Mouse (Mus musculus): ENCODE measurements around the gene Swt1.

DNA sequence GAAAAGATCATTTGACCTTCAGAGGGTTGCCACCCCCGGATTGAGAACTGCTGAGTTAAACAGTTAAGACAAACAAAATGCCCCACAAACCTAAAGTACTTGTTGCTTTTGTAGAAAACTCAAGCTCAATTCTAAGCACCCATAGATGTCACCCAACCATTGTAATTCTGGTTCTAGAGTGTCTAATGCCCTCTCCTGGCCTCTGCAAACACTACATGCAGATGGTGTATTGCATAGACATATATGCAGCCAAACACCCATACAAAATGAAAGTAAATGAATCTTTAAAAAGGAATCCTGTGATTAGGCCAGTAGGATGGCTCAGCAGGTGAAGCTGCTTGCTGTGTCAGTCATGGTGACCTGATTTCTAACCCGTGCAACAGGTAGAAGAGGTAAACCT, 75.3 kb downstream of the Swt1 start:
- TF ChIP-seq CTCF (IDR thresholded peaks at IDR 0.05; ENCODE audit: control insufficient read depth, insufficient read depth, insufficient read length) (no peak), MAX (IDR thresholded peaks at IDR 0.05) (no peak), CEBPB (IDR thresholded peaks at IDR 0.05; ENCODE audit: low read depth) (no peak), MYOD1 (IDR thresholded peaks at IDR 0.05; ENCODE audit: control insufficient read depth, insufficient read length, low read depth) (no peak)

Data from C2C12 (cell line).